Mouse (Mus musculus) MN1 (cell line): ENCODE data around the gene Galt.
"Not testable (repeated sequence)": the region's sequence is repeated elsewhere in the genome, so short reads cannot be mapped to it uniquely, and the experiment has no call there.

Experiments used
- DNase-seq: peaks from one replicate; pipeline ENCODE4 v3.0.0-alpha.2; 2016; ENCODE audit warnings: low spot score

Gene Galt

DNA sequence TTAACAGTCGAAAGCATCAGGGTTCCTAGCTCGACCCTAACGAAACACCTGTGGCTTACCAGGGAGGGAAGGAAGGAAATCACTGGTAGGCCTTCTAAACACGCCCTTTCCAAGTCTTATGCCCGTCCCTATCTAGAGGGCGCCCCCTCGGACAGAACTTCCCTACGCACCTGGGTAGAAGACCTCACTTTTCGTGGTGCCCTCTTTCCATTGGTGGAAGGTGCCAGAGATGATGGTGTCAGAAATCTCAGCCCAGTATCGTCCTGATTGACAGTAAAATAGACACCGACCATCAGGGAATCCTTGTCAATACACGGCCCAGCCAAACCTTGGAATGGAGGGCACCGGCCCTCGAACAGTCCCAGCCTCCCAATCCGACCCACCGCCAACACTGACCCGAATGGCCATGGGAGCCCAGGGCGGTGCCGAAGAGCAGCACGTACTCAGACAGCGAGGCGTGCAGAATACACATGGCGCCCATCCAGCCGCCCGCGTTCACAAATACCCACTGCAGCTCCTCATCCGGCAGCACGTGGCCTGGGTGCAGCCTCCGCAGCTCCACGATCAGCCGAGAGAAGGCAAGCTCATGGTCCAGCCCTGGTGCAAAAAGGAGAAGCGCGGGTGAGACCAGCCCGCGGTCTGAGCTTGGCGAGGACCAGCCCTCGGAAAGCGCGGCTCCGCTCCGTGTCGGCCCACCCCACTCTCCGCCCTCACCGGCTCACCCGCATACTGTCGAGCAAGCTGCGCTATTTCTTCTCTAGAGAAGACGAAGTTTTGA is 14.5 kb upstream of the Galt start:
- DNase-seq: peak; percentile 59

DNA sequence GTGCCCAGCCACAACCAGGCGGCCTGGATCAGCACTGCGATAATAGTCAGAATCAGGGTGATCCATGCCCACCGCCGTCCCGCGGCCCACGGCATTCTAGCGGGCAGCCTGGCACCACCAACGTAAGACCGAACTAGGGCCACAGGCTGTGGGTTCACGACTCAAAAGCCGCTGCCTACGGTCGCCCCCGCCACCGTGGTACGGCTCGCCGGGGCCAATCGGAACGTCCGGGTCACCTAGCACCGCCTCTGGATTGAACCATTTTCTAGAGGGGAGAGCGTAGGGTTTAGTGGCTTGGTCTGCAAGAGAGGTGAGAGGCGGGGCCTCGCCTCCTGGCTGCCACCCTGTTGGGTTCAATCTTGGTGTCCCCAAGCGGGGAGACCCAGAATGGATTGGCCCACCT is 13.9 kb upstream of the Galt start:
- DNase-seq: peak; percentile 95

DNA sequence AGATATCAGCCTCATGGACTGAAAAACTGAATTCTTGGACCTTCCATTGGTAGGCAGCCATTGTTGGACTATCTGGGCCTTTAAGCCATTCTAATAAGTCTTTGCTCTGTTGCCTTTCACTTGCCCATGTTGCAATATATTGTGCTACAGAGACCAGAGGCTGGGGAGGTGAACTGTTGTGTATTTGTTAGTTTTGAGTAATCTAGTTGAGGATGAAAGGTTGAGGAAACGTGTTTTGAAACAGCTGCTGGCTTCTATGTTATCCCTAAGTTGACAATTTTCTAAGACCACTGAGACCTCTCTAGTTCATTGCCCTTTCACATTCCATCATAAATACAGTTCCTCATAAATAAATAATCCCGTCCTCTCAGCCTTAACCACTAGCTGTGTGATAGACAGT is 10.9 kb upstream of the Galt start:
- no peak for DNase-seq

- no peak for DNase-seq
These were observed 10.0 kb upstream of the Galt start for GRCm38 (mm10) chr4:41745021-41745420.

DNA sequence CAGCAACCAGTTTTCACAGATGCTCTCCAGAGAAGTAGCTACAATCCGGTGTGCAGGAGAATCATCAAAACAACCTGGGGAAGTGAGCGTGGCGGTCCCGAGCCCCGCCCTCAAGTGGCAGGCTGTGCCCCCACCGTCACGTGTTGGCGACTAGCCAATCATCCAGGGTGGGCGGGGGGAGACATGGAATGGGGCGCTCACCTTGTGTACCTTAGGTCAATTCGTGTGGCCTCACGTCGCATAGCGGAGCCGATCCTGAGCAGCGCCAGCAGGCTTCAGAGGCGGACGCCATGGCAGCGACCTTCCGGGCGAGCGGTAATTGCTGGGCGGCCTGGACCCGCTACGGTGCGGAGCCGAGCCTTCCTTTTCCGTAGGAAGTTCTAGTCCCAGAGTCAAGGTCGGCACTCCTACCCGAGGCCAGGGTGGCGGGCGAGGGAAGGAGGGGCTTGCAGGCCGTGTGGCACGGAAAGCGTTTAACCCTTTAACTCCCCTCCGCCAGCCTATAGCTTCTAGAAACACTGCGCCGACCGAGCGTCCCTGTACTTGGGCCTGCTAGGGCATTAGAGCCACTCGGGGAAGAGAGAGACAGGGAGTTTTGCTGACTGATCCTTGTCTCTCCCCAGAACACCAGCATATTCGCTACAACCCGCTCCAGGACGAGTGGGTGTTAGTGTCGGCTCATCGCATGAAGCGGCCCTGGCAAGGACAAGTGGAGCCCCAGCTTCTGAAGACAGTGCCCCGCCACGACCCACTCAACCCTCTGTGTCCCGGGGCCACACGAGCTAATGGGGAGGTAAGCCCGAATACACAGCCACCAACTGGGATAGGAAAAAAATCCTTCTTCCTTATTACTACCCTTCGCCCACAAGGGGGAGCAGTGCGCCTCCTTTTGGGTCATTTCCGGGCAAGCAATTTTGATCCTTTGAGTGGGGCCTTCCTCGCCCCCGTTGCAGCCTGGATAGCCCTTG is 594 bp downstream of the Galt start, which contains the start of gene Sigmar1:
TSS of gene Sigmar1 (minus strand) at position 820 of the 968 bp plus-strand sequence.
- peak; percentile 87 for DNase-seq

DNA sequence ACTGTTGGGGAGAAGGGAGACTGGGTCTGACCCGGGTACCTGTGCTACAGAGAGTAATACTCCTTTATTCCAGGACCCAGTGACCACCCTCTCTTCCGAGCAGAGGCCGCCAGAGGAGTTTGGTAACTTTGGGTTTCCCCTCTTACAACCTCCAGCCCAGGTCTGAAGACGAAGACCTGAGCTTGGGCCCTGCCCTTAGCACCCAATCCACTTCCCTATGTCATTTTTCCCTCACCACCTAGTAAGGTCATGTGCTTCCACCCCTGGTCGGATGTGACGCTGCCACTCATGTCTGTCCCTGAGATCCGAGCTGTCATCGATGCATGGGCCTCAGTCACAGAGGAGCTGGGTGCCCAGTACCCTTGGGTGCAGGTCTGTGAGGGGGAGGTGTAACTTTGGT is 1.4 kb downstream of the Galt start:
- DNase-seq: peak; percentile 54

DNA sequence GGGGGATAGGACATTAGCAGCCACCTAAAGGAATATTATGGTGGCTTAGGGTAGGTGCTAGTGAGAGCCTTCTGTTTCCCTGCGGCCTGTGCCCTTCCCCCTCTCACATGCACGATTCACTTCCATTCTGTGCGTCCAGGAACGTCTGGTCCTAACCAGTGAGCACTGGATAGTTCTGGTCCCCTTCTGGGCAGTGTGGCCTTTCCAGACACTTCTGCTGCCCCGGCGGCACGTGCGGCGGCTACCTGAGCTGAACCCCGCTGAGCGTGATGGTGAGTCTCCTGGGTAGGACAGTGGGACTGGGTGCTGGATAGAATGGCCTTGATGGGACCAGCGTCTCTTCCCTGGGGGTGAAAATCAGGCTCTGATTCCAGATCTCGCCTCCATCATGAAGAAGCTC is 2.3 kb downstream of the Galt start:
- DNase-seq: no peak

DNA sequence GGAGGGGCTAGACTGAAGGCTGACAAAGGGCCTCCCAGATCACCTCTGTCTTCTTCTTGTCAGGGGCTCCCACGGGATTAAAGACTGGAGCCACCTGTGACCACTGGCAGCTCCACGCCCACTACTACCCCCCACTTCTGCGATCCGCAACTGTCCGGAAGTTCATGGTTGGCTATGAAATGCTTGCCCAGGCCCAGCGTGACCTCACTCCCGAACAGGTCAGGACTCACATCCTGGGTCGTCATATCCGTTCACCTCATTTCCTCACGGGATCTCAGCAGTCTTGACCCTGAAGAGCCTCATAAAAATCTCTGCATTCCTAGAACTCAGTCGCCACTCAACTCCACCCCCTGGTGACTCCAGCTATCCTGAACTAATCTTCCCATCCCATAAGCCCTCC is 3.0 kb downstream of the Galt start:
- no peak for DNase-seq

GRCm38 (mm10) chr4:41758701-41759100 is 3.7 kb downstream of the Galt start:
- no peak for DNase-seq

DNA sequence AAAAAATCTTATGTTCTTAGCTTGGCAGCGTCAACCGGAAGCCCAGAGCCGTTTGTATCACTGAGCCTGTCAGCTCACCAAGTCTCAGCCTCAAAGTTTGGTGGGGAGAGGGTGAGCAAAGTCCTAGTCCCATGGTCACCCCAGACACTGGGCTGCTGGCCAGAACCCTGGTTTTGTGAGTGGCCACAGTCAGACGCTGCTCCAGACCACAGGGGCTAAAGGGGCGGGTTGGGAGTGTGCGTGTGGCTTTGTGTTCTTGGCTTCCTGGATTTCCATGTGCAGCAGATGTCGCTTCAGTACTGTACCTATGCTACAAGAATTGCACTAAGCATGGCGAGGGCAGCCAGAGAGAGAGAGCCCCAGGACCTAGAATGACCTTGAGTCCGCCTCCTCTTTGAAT is 4.2 kb downstream of the Galt start:
- peak; percentile 40 for DNase-seq

DNA sequence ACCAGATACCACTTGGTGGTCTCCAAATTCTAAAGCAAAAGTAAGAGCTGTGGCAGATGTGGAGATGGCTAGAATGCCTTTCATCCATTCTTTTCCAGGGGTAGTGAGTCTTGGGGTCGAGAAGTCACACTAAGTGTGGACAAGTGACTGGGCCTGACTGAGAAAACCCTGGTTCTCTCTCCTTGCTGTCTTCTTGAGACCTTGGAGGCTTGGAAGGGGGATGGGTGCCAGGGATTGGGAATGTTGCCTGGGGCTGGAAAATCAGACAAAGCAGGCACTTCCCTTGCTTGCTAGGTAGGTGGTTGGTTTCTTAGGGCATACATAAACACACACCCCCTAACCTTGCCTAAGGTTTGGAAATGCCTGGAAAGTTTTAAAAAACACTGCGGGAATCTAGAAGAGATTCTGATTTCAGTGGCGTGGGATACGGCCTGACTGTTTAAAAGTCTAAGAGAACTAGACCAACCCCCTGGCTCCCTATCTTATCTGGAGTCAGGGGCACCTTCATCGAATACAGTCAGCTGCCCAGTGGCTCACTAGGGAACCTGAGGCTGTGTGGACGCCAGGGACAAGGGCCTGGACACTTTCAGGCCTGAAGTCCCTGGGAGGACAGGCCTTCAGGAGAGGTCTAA is 4.7 kb downstream of the Galt start:
- no peak for DNase-seq

- DNase-seq: peak; percentile 86
These were observed 5.3 kb downstream of the Galt start for GRCm38 (mm10) chr4:41760288-41760721.

- no peak for DNase-seq
These were observed 5.9 kb downstream of the Galt start for GRCm38 (mm10) chr4:41760911-41761310.

DNA sequence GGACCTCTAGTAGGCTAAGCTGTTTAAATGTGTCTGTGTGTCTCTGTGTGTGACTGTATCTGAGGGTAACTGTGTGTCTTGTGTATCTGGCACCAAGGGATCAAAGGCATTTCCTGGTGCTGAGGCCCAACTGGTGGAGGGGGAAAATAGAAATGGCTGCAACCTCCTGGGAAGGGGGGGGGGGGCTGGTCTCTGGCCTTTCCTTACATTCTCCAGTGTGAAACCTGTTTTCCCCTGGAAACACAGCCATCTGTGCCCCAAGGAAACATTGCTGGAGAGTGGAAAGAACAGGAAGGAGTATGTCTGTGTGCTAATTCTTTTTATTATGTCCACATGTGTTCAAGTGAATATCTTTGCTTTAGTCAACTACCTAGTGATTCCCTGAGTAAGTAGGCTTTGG is 6.7 kb downstream of the Galt start:
- DNase-seq: no peak

GRCm38 (mm10) chr4:41762099-41762687 is 7.2 kb downstream of the Galt start:
- DNase-seq: peak; percentile 27

DNA sequence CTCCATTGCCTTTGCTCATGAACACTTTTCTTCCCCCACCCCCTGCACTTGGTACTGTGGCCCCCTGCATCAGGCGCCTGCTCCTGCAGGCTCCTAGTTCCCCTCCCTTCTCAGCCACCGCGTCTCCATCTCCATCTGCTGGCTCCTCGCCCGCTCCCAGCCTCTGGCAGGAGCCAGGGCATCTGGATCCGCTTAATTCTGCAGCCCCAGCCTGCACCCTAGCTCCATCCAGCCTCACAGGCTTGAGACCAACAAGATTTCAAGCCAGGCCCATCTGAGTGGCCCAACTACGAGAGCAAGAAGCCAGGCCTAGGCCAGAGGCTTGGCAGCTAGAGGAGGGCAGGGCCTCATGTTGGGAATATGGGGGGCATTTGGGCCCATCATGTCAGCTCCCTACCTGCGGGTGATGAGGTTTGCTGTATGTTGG is 7.7 kb downstream of the Galt start:
- peak; percentile 86 for DNase-seq

DNA sequence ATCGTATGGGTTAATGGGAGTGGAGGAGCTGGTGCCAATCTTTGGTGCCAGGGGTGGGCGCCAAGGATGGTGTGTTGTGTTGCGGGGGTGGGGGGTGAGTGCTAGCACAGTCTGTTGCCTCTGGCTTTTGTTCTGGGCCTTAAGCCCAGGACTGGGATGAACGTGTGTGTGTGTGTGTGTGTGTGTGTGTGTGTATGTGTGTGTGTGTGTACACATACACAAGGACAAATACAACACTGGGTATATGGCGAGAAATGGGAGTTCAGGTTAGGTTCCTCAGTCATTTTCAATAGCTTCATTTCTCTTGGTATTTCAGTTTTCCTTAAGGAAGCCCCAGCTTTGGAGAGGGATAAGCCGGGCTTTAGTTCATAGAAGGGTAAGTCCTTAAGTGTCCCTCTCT is 8.1 kb downstream of the Galt start:
- DNase-seq: not testable (repeated sequence)

DNA sequence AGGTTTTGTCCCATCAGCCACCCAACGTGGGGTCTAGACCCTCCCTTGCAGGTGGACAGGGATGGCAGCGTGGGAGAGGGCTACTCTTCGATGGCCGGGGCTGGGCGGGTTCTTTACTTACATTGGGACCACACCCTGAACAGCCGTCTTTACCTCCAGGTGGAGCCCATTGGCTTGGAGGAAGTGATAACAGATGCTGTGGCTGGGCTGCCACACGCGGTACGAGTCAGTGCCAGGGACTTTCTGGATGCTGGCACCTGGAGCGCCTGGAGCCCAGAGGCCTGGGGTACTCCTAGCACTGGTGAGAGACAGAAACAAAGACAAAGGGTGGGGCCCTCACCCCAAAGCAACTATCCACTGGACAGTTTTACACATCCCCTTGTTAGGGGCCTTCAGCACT is 12.3 kb downstream of the Galt start:
- DNase-seq: not testable (repeated sequence)

DNA sequence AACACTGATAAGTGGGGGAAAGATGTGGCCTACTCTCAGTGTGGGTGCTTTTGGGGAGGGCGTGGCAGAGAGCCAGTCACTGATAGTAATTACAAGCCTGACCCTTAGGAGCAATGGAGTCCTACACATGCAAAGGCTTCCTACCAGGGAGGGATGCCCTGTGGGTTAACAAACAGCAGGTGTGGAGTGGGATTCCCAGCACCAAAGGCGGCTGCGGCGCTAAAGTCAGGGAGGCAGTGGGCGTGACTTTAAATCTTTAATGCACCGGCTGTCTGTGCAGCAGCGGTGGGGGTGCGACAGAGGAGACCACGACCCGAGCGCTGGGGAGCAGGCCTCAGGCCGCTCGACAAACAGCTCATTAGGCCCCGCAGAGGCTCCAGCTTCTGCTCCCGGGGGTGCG is 17.9 kb downstream of the Galt start:
- DNase-seq: not testable (repeated sequence)

GRCm38 (mm10) chr4:41773502-41773901 is 18.5 kb downstream of the Galt start:
- DNase-seq: peak; percentile 52

- not testable (repeated sequence) for DNase-seq
These were observed 19.0 kb downstream of the Galt start, which contains the start of gene Ccl27a for GRCm38 (mm10) chr4:41774002-41774401. Ccl27a (minus strand) TSS chr4:41774247.

DNA sequence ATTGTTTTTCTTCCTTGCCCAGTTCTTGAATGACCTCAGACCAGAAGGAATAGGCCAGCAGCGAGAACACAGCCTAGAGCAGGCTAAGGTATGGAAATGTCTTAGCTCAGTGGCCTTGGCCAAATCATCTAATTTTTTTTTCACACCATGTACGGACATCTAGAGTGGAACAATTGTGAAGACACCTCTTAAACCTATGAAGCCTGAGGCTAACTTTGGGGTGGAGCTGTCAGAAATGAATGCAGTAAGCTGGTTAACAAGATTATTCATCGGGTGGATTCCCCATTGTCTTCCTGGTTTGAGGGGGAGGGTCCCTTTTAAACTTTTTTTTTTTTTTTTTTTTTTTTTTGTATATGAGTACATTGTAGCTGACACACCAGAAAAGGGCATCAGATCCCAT is 19.5 kb downstream of the Galt start:
- DNase-seq: not testable (repeated sequence)
